Mouse (Mus musculus) yolk sac, embryonic 10.5 days (tissue): Measurements from ENCODE around the gene Gm6020.
"Not testable (repeated sequence)": the region's sequence is repeated elsewhere in the genome, so short reads cannot be mapped to it uniquely, and the experiment has no call there.

Experiments used
- DNase-seq: peaks from one replicate; pipeline ENCODE4 v3.0.0-alpha.2; 2017; ENCODE audit warnings: low spot score

The Gm6020 gene

GRCm38 (mm10) chr19:61183590-61183989, at the start of gene Gm6020:
Gene Gm6020, plus strand, starts transcription at chr19:61183890.
- DNase-seq: not testable (repeated sequence)

GRCm38 (mm10) chr19:61138655-61139054, 45.0 kb upstream of the Gm6020 start:
- no peak for DNase-seq

GRCm38 (mm10) chr19:61140342-61141206, 43.1 kb upstream of the Gm6020 start, which contains the start of gene Zfp950:
Gene Zfp950, minus strand, starts transcription at chr19:61140840.
- DNase-seq: peak; percentile 90

- DNase-seq: peak; percentile 24
These were observed 42.4 kb upstream of the Gm6020 start for GRCm38 (mm10) chr19:61141299-61141698.

- peak; percentile 57 for DNase-seq
These were observed 32.4 kb upstream of the Gm6020 start for GRCm38 (mm10) chr19:61151372-61151700.

GRCm38 (mm10) chr19:61151701-61152420, 31.8 kb upstream of the Gm6020 start:
- DNase-seq: no peak

GRCm38 (mm10) chr19:61175756-61176324, 7.8 kb upstream of the Gm6020 start, which contains the start of gene Gm7102:
Gene Gm7102, minus strand, starts transcription at chr19:61176309.
- no peak for DNase-seq

- peak; percentile 100 for DNase-seq
These were observed 15.6 kb downstream of the Gm6020 start for GRCm38 (mm10) chr19:61199316-61199715.

- DNase-seq: peak; percentile 27
These were observed 16.1 kb downstream of the Gm6020 start for GRCm38 (mm10) chr19:61199836-61200235.

GRCm38 (mm10) chr19:61207506-61207905, 23.8 kb downstream of the Gm6020 start:
- DNase-seq: not testable (repeated sequence)

- peak; percentile 30 for DNase-seq
These were observed 40.1 kb downstream of the Gm6020 start for GRCm38 (mm10) chr19:61223706-61224328.

GRCm38 (mm10) chr19:61224678-61225525, 41.2 kb downstream of the Gm6020 start:
- DNase-seq: no peak

GRCm38 (mm10) chr19:61225526-61226400, 42.1 kb downstream of the Gm6020 start:
- peak; percentile 85 for DNase-seq

- DNase-seq: no peak
These were observed 42.8 kb downstream of the Gm6020 start for GRCm38 (mm10) chr19:61226401-61226927.

GRCm38 (mm10) chr19:61226928-61227854, 43.5 kb downstream of the Gm6020 start:
- peak; percentile 96 for DNase-seq

GRCm38 (mm10) chr19:61227941-61228701, 44.4 kb downstream of the Gm6020 start, which contains the start of gene Csf2ra:
Gene Csf2ra, minus strand, starts transcription at chr19:61228429.
- DNase-seq: peak; percentile 18
